Mouse (Mus musculus) E14TG2a.4 (cell line): ENCODE data around the gene Pfdn4.

ENCODE experiments used
- CTCF ChIP-seq: conservative IDR thresholded peaks from 2 replicates; pipeline ENCODE4 v1.5.1; 2014; ENCODE audit warnings: low read length
- NANOG ChIP-seq: IDR thresholded peaks from 2 replicates; pipeline ENCODE4 v1.6.1; 2014; ENCODE audit warnings: borderline replicate concordance, low read length, mixed read lengths
- POU5F1 ChIP-seq: IDR thresholded peaks from 2 replicates; pipeline ENCODE4 v1.6.1; 2014; ENCODE audit warnings: low read length, borderline replicate concordance

DNA sequence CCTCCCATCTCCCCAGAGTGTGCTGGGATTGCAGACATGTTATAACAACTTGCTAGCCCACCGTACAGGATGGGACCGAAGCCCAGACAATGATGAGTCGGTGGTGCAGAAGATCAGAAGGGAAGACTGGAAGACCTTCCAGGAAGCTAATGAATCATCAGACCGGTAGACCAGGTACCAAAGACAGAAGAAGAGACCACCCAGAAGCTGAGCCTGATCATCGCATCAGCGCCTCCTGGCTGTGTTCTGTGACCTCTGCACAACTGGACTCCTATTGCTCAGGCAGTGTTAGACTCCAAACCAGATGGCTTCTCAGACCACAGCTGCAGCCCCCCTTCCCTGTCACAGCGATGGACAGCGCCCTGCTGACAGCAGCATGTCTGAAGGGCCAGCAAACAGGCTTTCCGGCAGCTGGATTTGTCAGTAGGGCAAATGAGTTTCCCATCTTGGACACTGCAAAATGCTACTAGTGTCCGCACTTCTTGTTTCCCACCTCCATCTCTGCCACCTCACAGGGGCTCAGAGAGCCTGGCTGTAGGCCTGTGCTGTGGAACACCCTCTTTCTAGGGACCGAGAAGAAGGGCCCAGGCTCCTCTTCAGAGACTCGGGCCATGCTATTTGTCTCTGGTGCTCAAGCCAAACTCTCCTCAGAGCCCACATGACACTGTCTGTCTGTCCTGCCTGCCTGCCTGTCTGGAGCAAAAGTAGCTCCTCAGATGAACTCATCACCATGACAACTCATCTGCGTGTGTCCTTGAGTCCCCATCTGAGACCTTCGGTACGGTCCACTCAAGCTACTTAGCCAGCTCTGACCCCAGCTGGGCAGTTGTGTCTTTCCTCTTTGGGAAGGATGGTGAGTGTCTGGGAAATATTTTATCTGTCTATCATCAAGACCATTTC is 68.0 kb downstream of the Pfdn4 start:
- TF ChIP-seq CTCF = no peak
- TF ChIP-seq POU5F1 = no peak
- no peak for TF ChIP-seq NANOG
